Mouse (Mus musculus) forelimb bud, embryonic 11.5 days (tissue): ENCODE data around the gene Gfpt2.

ENCODE experiments used
- DNase-seq: peaks from one replicate; pipeline ENCODE4 v3.0.0-alpha.2; 2012; ENCODE audit warnings: low read depth, low spot score

The Gfpt2 gene

DNA sequence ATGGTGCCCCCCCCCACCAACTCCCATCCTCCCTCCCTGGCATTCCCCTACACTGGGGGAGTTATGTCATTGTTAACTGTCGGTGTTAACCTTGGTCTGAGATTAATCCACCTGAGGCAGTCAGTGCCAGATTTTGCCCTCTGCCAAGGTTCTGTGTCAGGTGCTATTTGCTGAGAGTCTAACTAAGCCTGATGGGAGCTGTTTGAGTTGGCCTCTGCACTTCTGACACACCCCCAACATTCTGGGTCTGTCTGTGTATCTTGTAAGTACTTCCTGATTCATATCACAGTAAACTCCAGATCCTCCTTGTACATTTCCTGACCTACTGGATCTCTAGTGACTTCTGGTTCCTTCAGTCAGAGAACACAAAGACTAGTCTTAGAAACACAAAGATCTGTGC, 46.7 kb downstream of the Gfpt2 start:
- DNase-seq: no peak

DNA sequence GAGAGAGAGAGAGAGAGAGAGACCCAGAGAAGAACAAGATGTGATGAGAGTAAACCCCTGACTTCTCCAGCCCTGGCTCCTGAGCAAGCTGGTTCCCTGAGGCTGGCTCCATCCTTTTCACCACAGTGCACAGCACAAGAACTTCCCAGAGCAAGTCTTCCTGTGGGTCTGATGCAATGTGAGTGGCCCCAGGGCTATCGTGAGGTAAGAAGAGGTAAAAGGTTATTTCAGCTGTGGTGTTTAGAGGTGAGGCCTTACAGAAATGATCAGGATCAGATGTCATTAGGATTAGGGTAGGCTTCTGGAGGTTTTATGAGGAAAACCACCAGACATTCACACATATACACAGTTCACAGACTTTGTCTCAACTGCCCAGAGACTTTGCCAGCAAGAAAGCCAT, 47.9 kb downstream of the Gfpt2 start:
- DNase-seq: no peak

- DNase-seq: no peak
Measured at GRCm38 (mm10) chr11:49842718-49843117, 48.7 kb downstream of the Gfpt2 start.

DNA sequence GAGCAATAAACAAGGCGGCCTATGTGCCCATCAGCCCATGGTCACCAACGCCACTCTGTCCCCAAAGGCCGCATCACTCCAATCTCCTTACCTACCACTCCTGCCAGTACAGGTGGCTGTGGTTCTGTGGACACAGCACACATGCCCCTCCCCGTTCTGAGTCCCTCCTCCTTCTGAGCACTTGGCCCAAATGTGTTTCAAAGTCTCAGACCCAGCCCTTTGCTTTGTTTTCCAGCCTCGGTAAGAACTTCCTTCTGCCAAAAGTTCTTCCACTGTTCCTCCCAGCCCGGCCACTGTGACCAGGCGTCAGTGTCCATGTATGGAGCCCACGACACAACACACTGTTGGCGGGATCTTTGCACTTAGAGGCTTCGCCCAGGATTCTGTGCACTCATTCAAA, 50.3 kb downstream of the Gfpt2 start:
- DNase-seq: no peak

DNA sequence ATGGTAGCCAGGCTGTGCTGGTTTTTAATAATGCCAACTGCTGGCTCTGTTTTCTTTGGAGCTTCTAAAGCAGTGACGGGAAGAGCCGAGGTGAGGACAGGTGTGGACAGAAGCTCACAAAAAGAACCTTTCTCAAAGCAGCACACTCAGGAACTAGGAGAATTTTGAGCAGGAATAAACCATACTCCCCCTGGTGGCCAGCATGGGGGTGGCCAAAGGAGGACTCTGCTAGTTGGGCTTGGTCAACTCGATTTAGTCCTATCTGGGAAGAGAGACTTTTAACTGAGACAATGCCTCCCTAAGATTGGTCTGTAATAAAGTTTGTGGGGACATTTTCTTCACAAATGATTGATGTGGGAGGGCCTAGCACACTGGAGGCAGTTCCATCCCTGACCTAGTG, 51.0 kb downstream of the Gfpt2 start:
- DNase-seq: peak; percentile 59

DNA sequence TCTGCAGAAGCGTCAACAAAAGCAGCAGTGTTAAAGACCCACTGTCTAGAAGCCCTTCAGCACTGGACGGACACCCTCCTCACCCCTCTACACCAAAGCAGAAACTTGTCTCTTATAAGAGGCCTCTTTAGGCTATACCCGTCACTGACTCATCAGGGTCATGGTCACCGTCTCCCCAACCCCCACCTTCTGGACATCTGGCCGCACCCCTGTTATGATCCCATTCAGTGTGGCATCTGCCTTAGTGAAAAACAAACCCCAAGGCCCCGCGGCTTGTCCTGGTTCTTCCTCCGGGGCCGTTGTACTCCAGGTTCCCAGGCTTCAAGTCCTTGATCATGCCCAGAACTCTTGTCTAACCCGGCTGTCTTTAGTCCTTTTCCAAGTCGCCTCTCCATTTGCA, 52.0 kb downstream of the Gfpt2 start:
- DNase-seq: no peak

GRCm38 (mm10) chr11:49846401-49847070, 52.6 kb downstream of the Gfpt2 start, which contains the start of gene Mapk9:
Gene Mapk9 (plus strand): TSS chr11:49846751.
- peak; percentile 96 for DNase-seq

- peak; percentile 12 for DNase-seq
Measured at GRCm38 (mm10) chr11:49847071-49847810, 53.3 kb downstream of the Gfpt2 start.

DNA sequence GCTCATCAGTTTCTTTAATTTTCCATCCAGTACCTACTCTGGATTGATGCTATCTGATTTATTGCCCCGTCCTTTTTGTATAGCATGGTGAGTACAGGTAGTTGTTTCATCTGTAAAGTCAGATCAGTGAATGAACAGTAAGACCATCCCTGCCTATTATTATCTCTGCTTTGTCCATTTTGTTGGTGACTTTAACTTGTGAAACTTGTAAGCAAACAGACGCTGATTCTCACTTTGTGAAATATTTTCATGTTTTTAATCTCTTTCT, 53.8 kb downstream of the Gfpt2 start:
- DNase-seq: no peak

GRCm38 (mm10) chr11:49848080-49848815, 54.3 kb downstream of the Gfpt2 start:
- no peak for DNase-seq

GRCm38 (mm10) chr11:49850331-49850730, 56.4 kb downstream of the Gfpt2 start:
- no peak for DNase-seq

GRCm38 (mm10) chr11:49855144-49855543, 61.2 kb downstream of the Gfpt2 start:
- DNase-seq: no peak

DNA sequence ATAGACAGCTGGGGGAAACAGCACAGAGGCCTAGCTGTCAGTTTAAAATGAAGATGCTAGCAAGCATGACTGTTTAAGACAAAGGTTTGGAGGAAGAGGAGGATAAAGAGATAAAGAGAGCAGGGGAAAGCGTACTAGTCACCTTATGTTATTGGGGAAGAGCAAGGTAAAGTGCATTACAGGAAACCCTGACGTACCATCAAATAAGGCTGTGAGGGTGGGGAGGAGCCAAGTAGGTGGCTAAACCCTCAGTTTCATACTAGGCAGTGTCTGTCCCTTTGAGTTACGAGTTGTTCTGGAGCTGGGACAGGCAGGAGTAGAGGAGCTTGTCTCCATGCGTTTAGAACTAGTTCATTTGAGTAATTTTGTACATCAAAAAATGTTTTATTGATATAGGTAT, 67.2 kb downstream of the Gfpt2 start:
- DNase-seq: no peak

DNA sequence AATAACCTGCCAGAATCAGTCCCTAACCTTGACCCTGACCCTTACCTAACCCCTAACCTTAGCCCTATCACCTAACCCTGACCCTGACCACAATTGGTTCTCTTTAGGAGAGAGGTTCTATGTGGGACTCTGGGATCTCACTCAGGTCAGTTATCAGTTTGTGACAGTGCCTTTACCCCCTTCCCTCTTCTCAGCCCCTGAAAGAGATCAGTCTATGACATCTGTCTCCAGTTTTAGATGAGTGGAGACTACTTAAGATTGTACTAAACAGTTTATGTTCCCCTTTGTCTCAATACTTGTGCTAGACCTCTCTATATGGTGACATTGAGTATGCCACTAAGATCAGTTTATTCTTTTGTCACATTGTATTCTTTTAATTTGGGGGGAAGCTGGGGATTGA, 69.9 kb downstream of the Gfpt2 start:
- no peak for DNase-seq

- DNase-seq: no peak
Measured at GRCm38 (mm10) chr11:49867320-49867719, 73.3 kb downstream of the Gfpt2 start.

GRCm38 (mm10) chr11:49869762-49870161, 75.8 kb downstream of the Gfpt2 start:
- DNase-seq: peak; percentile 48

DNA sequence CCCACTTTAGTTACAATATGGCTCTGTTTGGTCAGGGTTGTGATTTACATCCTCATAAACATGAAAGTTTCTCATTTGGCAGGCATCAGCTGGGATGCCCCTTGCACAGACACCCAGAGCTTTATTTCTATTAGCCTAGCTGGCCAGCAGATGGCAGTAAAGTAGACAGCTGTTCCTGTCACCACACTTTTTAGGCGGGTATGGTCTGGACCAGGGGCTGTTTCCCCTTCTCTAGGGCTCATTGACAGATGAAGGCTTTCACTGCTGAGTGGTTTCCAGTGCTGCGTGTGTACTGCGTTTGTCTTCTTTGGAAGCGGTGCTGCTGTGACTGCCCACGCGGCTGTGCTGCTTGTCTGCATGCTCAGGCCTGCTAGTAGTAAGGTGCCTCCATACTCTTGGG, 77.9 kb downstream of the Gfpt2 start:
- peak; percentile 51 for DNase-seq

GRCm38 (mm10) chr11:49872779-49873178, 78.8 kb downstream of the Gfpt2 start:
- DNase-seq: no peak

- no peak for DNase-seq
Measured at GRCm38 (mm10) chr11:49876948-49877817, 83.2 kb downstream of the Gfpt2 start.

GRCm38 (mm10) chr11:49879950-49880642, 86.1 kb downstream of the Gfpt2 start:
- DNase-seq: no peak

DNA sequence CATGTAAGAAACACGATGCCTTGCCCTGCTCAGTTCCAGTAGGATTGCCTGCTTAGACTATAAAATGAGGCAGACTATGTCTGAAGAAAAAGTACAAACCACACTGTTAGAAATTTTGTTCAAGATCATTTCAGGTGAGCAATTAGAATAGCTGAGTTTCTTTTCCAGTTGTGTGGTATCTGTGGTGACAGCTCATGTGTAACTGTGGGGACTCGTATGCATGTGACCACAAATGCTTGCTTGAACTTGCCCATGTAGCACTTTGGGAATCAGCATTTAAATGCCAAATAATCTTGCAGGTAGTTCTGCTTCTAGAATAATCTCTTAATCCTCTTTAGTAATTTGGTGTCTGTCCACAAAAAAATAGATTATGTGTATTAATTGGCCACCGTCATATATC, 89.4 kb downstream of the Gfpt2 start:
- DNase-seq: no peak
